Mouse (Mus musculus) liver, adult 2 months (tissue): ENCODE measurements at regions not wholly inside any gene's neighbourhood (a gene's known extent, or its start where the extent isn't known, plus 50 kb on each side); places are given as distances from the start of the nearest gene placed in this dataset.

Experiments used
- CTCF ChIP-seq: fragments of 200-500 bp; IDR thresholded peaks from 2 replicates; pipeline ENCODE4 v1.5.1; 2011; ENCODE audit warnings: low read depth, low read length, control low read depth
- POLR2A ChIP-seq: fragments of 200-500 bp; IDR thresholded peaks from 2 replicates; pipeline ENCODE4 v1.6.1; 2011; ENCODE audit warnings: low read length, control low read depth; ENCODE audit not compliant: insufficient read depth; ENCODE audit errors: extremely low read depth

- no peak for TF ChIP-seq CTCF
- TF ChIP-seq POLR2A: no peak
Observed at GRCm38 (mm10) chr8:12489194-12489593, 83.6 kb upstream of the Spaca7 start.
